26 mouse cellular contexts compared by ENCODE assay signal in genomic region chr5:107706262-107706661, GRCm38 (mm10). TPM values are rescaled to one million over a fixed set of nuclear protein-coding genes. Genes with fewer than 3 reads are reported as not detected.
DNase-seq lines count a peak whose midpoint lies in the region; ATAC-seq lines count a peak whose summit lies in the region.
"Had no signal": no experiment of that assay in that cellular context is flagged by ENCODE, and none has a peak within 500 bp of the region (broad histone marks: within the 10 kb centered on the region; RNA-seq: fewer than 3 reads in every experiment).

No protein-coding gene starts in this region.

- DNase-seq in heart, adult 11 months = peak; percentile 43
- no peak for DNase-seq in heart, postnatal 10 days
- DNase-seq in lung, adult 18-20 months = no peak
- no peak for DNase-seq in testis, postnatal 10 days (ENCODE audit: low spot score)
- DNase-seq: adrenal gland, adult 8-10 months; adrenal gland, postnatal 25 days; cerebellum, adult 11-12 months; cerebellum, adult 8-10 months; cerebellum, postnatal 10 days; cerebellum, postnatal 36 days; gastrocnemius, adult 2 months; gastrocnemius, postnatal 14 days; heart, adult 2 months had no signal

- no peak overlapping the region for H3K4me3 ChIP-seq in lung, embryonic 15.5 days
- H3K4me3 ChIP-seq: forebrain, embryonic 10.5 days; forebrain, embryonic 13.5 days; gastrocnemius, adult 2 months; heart, adult 2 months; heart, embryonic 10.5 days; heart, embryonic 13.5 days; hindbrain, embryonic 12.5 days; hindbrain, embryonic 15.5 days had no signal

- H3K4me1 ChIP-seq in lung, embryonic 15.5 days = 0 out of 2 replicates have a peak, but pooled peaks cover 6% of the 10 kb centered on the region
- H3K4me1 ChIP-seq: forebrain, embryonic 10.5 days; forebrain, embryonic 13.5 days; heart, embryonic 10.5 days; heart, embryonic 13.5 days; hindbrain, embryonic 12.5 days; hindbrain, embryonic 15.5 days had no signal

- H3K9ac ChIP-seq in lung, embryonic 15.5 days = no peak overlapping the region
- H3K9ac ChIP-seq: forebrain, embryonic 13.5 days; heart, embryonic 13.5 days; hindbrain, embryonic 12.5 days; hindbrain, embryonic 15.5 days had no signal

- ATAC-seq in lung, embryonic 15.5 days (ENCODE audit: borderline replicate concordance, extremely low read depth, low FRiP score, low TSS enrichment) = 0 out of 2 replicates have a peak, but pooled peaks have one; percentile 23
- 0 out of 2 replicates have a peak, but pooled peaks have one; percentile 6 for ATAC-seq in common myeloid progenitor, adult 5-6 weeks (replicated peaks; ENCODE audit: low read depth, poor library complexity, severe bottlenecking)
- ATAC-seq in megakaryocyte progenitor cell, adult 5-6 weeks (replicated peaks; ENCODE audit: poor library complexity) = peak; percentile 42
- ATAC-seq: activated CD4-positive, CD25-positive, alpha-beta regulatory T cell, adult 4 months; forebrain, embryonic 13.5 days; forebrain, embryonic 16.5 days had no signal

- H3K27me3 ChIP-seq in lung, embryonic 15.5 days = peaks cover 2% of the 10 kb centered on the region; the same call in 1 of the 2 replicates
- H3K27me3 ChIP-seq: forebrain, embryonic 13.5 days; hindbrain, embryonic 15.5 days had no signal

- no peak overlapping the region for H3K27ac ChIP-seq in lung, embryonic 15.5 days
- H3K27ac ChIP-seq: forebrain, embryonic 10.5 days; forebrain, embryonic 13.5 days; gastrocnemius, adult 2 months; heart, adult 2 months; heart, embryonic 10.5 days; heart, embryonic 13.5 days; hindbrain, embryonic 12.5 days; hindbrain, embryonic 15.5 days had no signal

- no peak overlapping the region for H3K4me2 ChIP-seq in lung, embryonic 15.5 days
- H3K4me2 ChIP-seq: forebrain, embryonic 13.5 days; heart, embryonic 13.5 days; hindbrain, embryonic 12.5 days; hindbrain, embryonic 15.5 days had no signal

- no peaks in the 10 kb centered on the region for H3K36me3 ChIP-seq in lung, embryonic 15.5 days
- H3K36me3 ChIP-seq: forebrain, embryonic 10.5 days; heart, embryonic 10.5 days; heart, embryonic 13.5 days; hindbrain, embryonic 12.5 days; hindbrain, embryonic 15.5 days had no signal

- 68% methylated on average over 1 of the region's 1 CpGs for WGBS in lung, embryonic 15.5 days

- intact Hi-C loops in heart, postnatal 10 days (cut with DNase I) = no loop called here

- no peaks in the 10 kb centered on the region for H3K9me3 ChIP-seq in lung, embryonic 15.5 days
- H3K9me3 ChIP-seq: forebrain, embryonic 10.5 days; forebrain, embryonic 13.5 days; heart, embryonic 10.5 days; heart, embryonic 13.5 days; hindbrain, embryonic 12.5 days; hindbrain, embryonic 15.5 days had no signal

RNA-seq across cellular contexts. Expression of gene Gfi1, which starts 19.6 kb away (rescaled TPM):
- under 1 TPM; 0.25 to 0.41 TPM for total RNA-seq in heart, postnatal 10 days (2021)
- 0.23 and 0.86 TPM in 2 replicates for polyA plus RNA-seq in lung, embryonic 15.5 days (2015; fragmentation: Nextera tagmentation; extraction: Ambion mirVana)
- total RNA-seq in common myeloid progenitor, adult 5-6 weeks (2017) = 9.0 and 9.8 TPM in 2 replicates
- total RNA-seq in megakaryocyte progenitor cell, adult 5-6 weeks (2015) = 45.2 and 47.9 TPM in 2 replicates
- 57.9 and 61.6 TPM in 2 replicates for total RNA-seq in megakaryocyte progenitor cell, adult 5-6 weeks (2017)
- total RNA-seq: adrenal gland, postnatal 25 days; gastrocnemius, adult 2 months; gastrocnemius, postnatal 14 days; heart, adult 2 months; heart, postnatal 25 days had no signal
- polyA plus RNA-seq: embryonic facial prominence, embryonic 11.5 days; forebrain, embryonic 10.5 days; forebrain, embryonic 13.5 days; forebrain, embryonic 16.5 days; heart, embryonic 10.5 days; heart, embryonic 13.5 days; hindbrain, embryonic 12.5 days; hindbrain, embryonic 15.5 days had no signal
